Mouse (Mus musculus) yolk sac, embryonic 10.5 days (tissue): ENCODE measurements around the gene Rgl2.
"Not testable (repeated sequence)": the region's sequence is repeated elsewhere in the genome, so short reads cannot be mapped to it uniquely, and the experiment has no call there.

Experiments
- DNase-seq: peaks from one replicate; pipeline ENCODE4 v3.0.0-alpha.2; 2017; ENCODE audit warnings: low spot score

The Rgl2 gene

GRCm38 (mm10) chr17:33929371-33930279 is at the start of gene Rgl2:
Rgl2 (plus strand) TSS chr17:33929543.
- peak; percentile 93 for DNase-seq

GRCm38 (mm10) chr17:33884320-33884719 is 45.0 kb upstream of the Rgl2 start:
- not testable (repeated sequence) for DNase-seq

GRCm38 (mm10) chr17:33887802-33888201 is 41.5 kb upstream of the Rgl2 start:
- DNase-seq, result not testable (repeated sequence)

- DNase-seq, result not testable (repeated sequence)
Observed at GRCm38 (mm10) chr17:33888230-33888629, 41.1 kb upstream of the Rgl2 start.

- DNase-seq, result peak; percentile 32
Observed at GRCm38 (mm10) chr17:33889941-33890532, 39.3 kb upstream of the Rgl2 start.

- DNase-seq, result peak; percentile 99
Observed at GRCm38 (mm10) chr17:33890533-33891059, 38.7 kb upstream of the Rgl2 start, which contains the start of gene Kifc1. Kifc1 (minus strand) TSS chr17:33890661.

- no peak for DNase-seq
Observed at GRCm38 (mm10) chr17:33891357-33891756, 38.0 kb upstream of the Rgl2 start.

GRCm38 (mm10) chr17:33891892-33892291 is 37.5 kb upstream of the Rgl2 start:
- DNase-seq, result not testable (repeated sequence)

GRCm38 (mm10) chr17:33892429-33892828 is 36.9 kb upstream of the Rgl2 start:
- no peak for DNase-seq

- DNase-seq, result not testable (repeated sequence)
Observed at GRCm38 (mm10) chr17:33893011-33893410, 36.3 kb upstream of the Rgl2 start.

- DNase-seq, result no peak
Observed at GRCm38 (mm10) chr17:33897114-33897794, 32.1 kb upstream of the Rgl2 start.

GRCm38 (mm10) chr17:33898193-33898592 is 31.1 kb upstream of the Rgl2 start:
- DNase-seq, result not testable (repeated sequence)

- no peak for DNase-seq
Observed at GRCm38 (mm10) chr17:33899642-33900041, 29.7 kb upstream of the Rgl2 start.

- DNase-seq, result no peak
Observed at GRCm38 (mm10) chr17:33900281-33900988, 28.9 kb upstream of the Rgl2 start.

- DNase-seq, result no peak
Observed at GRCm38 (mm10) chr17:33900989-33901314, 28.4 kb upstream of the Rgl2 start.

- no peak for DNase-seq
Observed at GRCm38 (mm10) chr17:33901653-33902052, 27.7 kb upstream of the Rgl2 start.

GRCm38 (mm10) chr17:33902079-33902478 is 27.3 kb upstream of the Rgl2 start:
- DNase-seq, result no peak

- DNase-seq, result no peak
Observed at GRCm38 (mm10) chr17:33902491-33902890, 26.9 kb upstream of the Rgl2 start.

GRCm38 (mm10) chr17:33903911-33904651 is 25.3 kb upstream of the Rgl2 start:
- DNase-seq, result not testable (repeated sequence)

GRCm38 (mm10) chr17:33904835-33905234 is 24.5 kb upstream of the Rgl2 start, which contains the start of gene Platr17:
Platr17 (plus strand) TSS chr17:33905135.
- not testable (repeated sequence) for DNase-seq
